Mouse (Mus musculus): ENCODE data around the gene Casc3.
"Not testable (repeated sequence)": the region's sequence is repeated elsewhere in the genome, so short reads cannot be mapped to it uniquely, and the experiment has no call there.

Casc3 gene

DNA sequence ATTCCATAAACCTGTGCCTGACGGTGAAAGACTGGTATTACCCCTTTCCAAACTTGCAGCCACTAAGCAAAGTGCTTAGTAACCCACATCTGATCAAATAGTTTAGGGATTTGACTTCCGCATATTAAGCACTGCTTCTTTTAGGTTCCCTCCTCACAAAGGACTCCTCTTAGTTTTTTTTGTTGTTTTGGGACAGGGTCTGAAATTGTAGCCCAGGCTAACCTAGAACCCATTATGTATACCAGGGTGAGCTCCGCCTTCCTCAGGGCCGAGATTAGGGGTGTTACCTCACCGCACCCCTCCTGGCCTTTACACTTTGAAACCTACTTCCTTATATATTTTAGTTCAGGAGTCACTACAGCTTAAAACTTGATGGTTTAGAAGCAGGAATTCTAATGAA, 14.9 kb upstream of the Casc3 start:
- no peak for DNase-seq (ENCODE audit: low spot score)

DNA sequence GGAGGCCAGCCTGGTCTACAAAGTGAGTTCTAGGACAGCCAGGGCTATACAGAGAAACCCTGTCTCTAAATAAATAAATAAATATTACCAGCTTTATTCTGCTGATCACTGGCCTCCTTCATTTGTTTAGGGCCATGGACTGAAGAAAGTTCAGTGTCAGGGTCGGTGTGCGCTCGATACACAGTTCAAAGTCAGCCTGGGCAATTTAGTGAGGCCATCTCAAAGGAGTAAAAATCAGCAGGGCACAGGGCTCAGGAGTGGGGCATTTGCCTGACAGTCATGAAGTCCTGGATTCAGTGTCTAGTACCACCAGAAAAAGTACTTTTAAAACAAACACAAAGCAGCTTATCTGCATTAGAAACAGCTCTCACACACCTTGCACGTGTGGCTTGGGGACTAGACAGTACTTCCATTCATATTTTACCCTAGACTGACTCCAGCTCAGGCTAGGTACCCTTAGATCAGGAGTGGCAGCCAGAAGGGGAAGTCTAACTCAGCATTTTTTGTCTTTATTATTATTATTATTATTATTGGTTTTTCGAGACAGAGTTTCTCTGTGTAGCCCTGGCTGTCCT, 14.0 kb upstream of the Casc3 start:
- no peak for DNase-seq (ENCODE audit: low spot score)

DNA sequence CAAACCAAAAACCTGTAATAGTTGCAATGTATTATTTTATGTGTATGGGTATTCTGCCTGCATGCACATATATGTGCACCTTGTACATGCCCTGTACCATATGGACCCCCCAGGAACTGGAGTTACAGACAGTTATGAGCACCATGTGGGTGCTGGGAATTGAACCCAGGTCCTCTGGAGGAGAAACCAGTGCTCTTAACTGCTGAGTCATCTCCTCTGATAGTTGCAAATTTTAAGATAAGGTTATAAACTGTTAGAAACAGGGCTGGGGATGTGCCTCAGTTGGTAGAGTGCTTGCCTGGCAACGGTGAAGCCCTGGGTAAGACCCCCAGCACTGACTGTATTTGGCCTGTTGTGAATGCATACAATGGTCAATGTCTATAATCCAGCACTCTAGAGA, 13.3 kb upstream of the Casc3 start:
- DNase-seq (ENCODE audit: low spot score): no peak

GRCm38 (mm10) chr11:98792081-98792480, 12.6 kb upstream of the Casc3 start:
- no peak for DNase-seq (ENCODE audit: low spot score)

DNA sequence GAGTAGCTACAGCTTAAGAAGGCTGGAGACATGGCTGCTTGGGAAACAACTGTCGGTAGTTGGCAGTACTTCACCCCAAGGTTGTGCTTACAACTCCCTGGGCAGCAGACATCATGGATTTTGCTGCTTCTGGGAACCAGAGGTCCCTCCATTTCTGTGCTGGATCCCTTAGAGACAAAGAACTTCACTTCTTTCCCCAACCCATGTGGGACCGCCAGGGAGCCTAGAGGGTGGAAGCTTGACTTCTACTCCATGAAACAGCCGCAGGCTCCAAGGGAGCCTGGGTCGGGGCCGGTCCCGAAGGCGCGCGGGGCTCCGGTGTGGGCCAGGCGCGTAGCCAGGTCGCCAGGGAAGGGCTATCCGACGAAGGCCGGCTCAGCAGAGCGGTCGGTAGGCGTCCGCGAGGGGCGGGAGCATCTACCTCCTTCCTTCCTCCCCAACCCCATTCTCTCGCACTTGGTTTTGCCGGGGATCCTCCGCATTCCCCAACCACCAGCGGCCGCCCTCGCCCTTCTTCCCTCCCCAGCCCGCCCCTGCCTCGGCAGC, 10.2 kb upstream of the Casc3 start:
- peak; percentile 79 for DNase-seq (ENCODE audit: low spot score)

- peak; percentile 87 for DNase-seq (ENCODE audit: low spot score)
Observed at GRCm38 (mm10) chr11:98795015-98795713, 9.5 kb upstream of the Casc3 start, which contains the start of gene Msl1. Gene Msl1 (plus strand): TSS chr11:98795516.

DNA sequence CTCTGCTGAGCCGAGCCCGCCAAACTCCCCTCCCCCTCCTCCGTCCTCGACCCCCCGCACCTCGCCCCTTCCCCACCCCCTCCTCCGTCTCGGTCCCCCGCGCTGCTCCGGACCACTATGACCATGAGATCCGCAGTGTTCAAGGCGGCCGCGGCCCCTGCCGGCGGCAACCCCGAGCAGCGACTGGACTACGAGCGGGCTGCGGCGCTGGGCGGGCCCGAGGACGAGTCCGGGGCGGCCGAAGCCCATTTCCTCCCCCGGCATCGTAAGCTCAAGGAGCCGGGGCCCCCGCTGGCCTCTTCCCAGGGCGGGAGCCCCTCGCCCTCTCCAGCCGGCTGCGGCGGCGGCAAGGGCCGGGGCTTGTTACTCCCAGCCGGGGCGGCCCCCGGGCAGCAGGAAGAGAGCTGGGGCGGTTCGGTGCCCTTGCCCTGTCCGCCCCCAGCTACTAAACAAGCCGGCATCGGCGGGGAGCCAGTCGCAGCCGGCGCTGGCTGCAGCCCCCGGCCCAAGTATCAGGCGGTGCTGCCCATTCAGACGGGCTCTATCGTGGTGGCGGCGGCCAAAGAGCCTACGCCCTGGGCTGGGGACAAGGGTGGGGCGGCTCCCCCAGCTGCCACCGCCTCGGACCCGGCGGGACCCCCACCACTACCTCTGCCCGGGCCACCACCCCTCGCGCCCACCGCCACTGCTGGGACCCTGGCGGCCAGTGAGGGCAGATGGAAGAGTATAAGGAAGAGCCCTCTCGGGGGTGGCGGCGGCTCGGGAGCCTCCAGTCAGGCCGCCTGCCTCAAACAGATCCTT, 8.8 kb upstream of the Casc3 start:
- DNase-seq (ENCODE audit: low spot score): peak; percentile 73

- DNase-seq (ENCODE audit: low spot score): peak; percentile 69
Observed at GRCm38 (mm10) chr11:98796515-98797216, 8.0 kb upstream of the Casc3 start.

DNA sequence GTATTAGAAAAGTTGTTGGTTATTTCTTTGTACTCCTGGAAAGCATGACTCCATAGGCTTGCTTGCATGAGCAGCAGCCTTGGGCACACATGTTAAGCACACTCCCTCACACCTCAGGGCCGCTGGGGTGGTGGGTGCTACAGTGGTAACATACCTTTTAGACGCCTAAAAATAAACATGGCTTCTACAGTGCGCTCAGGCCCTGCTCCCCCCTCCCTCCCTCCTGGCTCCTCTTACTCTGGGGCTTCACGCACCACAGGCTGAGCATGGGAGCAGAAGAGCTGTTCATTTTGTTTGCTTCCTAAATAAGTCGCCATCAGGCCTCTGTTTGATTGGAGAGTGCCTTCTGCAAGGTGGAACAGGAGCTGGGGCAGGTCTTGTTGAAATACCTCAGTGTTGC, 7.4 kb upstream of the Casc3 start:
- DNase-seq (ENCODE audit: low spot score): no peak

DNA sequence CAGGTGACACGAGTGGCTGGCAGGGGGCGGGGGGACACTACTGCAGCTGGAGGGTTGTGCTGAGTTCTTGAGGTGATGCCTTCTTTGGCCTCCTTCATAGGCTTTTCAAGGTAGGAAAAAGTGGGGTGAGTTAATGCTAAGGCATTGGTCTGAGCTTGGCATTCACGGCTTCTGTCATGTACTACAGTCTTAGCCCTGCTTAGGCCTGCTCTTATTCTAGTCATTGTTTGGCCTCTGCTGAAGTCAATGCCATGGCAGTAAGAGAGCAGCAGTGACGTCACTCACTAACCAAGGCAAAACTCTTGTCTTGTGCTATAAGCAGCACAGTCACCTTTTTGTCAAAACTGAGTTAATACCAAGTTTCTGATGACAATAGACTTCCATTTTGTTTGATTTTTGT, 6.8 kb upstream of the Casc3 start:
- DNase-seq (ENCODE audit: low spot score): no peak

GRCm38 (mm10) chr11:98808417-98808816, 3.7 kb downstream of the Casc3 start:
- peak; percentile 31 for DNase-seq (ENCODE audit: low spot score)

DNA sequence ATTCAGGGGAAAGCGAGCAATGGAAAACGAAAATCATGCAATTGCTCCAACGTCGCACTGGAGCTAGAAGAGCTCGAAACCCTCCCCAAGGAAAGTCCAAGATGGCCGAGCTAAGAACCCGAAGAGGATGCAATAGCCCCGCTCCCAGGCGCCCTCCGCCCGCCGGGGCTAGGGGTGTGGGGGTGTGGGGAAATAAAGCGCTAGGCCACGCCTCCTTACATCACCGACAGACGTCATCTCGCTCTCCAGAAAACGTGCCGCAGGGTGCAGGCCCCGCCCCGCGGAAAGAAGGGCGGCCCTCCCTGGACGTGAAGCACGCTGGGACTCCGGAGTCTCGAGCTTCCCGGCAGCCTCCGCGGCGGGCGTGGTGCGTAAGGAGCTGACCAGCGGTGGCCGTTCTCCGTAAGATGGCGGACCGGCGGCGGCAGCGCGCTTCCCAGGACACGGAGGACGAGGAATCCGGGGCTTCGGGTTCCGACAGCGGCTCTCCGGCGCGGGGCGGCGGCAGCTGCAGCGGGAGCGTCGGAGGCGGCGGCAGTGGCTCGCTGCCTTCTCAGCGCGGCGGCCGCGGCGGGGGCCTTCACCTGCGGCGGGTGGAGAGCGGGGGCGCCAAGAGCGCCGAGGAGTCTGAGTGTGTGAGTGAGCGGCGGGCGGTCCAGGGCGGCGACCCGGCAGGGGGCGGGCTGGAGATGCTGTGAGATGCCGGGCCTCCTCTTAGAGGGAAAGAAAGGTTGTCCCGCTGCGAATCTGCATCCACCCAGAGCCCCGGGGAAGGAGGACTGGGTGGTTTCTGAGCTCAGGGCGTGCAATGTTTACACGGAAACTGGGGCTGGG, 5.0 kb downstream of the Casc3 start:
- peak; percentile 98 for DNase-seq (ENCODE audit: low spot score)

DNA sequence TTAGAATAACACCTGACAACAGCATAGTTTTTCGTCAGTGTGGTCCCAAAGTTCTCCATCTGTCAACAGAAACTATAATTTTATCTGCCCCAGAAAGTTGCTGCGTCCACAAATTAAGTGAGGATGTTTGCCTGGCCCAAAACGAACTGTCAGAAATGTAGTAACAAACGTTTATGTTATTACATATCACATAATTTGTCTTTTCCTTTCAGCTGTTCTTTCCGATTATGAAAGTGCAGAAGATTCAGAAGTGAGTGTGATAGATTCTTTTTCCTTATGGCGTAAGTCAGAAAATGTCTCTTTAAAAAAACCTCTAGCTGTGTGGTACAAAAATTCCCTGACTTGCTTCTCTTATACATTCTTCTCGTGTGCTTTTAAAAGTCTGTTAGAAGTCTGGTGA, 6.0 kb downstream of the Casc3 start:
- no peak for DNase-seq (ENCODE audit: low spot score)

- DNase-seq (ENCODE audit: low spot score): no peak
Observed at GRCm38 (mm10) chr11:98816706-98817239, 12.1 kb downstream of the Casc3 start.

GRCm38 (mm10) chr11:98820968-98821367, 16.3 kb downstream of the Casc3 start:
- DNase-seq (ENCODE audit: low spot score): no peak

- not testable (repeated sequence) for DNase-seq (ENCODE audit: low spot score)
Observed at GRCm38 (mm10) chr11:98826071-98826470, 21.4 kb downstream of the Casc3 start.

- no peak for DNase-seq (ENCODE audit: low spot score)
Observed at GRCm38 (mm10) chr11:98827877-98828276, 23.2 kb downstream of the Casc3 start.

DNA sequence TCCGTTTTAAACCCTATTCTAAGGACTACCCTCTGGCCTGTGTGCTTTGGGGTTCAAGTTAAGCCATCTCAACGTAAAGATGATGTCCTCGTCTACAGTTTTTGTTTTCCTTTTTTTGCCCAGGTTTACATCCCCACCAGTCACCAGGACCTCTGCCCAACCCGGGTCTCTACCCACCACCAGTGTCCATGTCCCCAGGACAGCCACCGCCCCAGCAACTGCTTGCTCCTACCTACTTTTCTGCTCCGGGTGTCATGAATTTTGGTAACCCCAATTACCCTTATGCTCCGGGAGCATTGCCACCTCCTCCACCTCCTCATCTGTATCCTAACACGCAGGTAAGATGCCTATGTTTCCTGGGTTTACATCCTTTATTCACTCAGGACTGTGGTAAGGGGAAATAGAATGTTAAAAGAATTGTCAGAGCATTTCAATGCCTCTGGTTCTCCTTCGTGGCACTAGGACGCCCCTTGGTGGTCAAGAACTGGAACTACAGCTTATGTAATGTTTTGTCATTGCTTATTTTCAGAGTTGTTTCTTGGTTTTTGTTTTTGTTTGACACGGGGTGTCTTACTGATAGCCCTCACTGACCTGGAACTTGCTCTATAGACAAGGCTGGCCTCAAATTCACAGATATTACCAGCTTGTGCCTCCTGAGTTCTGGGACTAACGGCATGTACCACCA, 24.5 kb downstream of the Casc3 start:
- peak; percentile 70 for DNase-seq (ENCODE audit: low spot score)

- DNase-seq (ENCODE audit: low spot score): no peak
Observed at GRCm38 (mm10) chr11:98829875-98830274, 25.2 kb downstream of the Casc3 start.

- DNase-seq (ENCODE audit: low spot score): no peak
Observed at GRCm38 (mm10) chr11:98835296-98835695, 30.6 kb downstream of the Casc3 start.
